Mouse (Mus musculus): Measurements from ENCODE around the gene Chrne. TPM values are rescaled to one million over a fixed set of nuclear protein-coding genes. Genes with fewer than 3 reads are reported as not detected.

The Chrne gene
- polyA plus RNA-seq, 1 experiment from 2014 or later: not detected

GRCm38 (mm10) chr11:70646691-70647650 is 28.0 kb upstream of the Chrne start, which contains the start of the genes Rnf167 and Slc25a11:
Gene Rnf167, plus strand, starts transcription at chr11:70647235.
Gene Slc25a11, minus strand, starts transcription at chr11:70647479.
- ATAC-seq (ENCODE audit: low FRiP score): peak; percentile 89
- WGBS: under 1% methylated on average over 63 of the region's 63 CpGs
- H3K4me2 ChIP-seq (replicated peaks): peak within 1 kb of the TSS; percentile 100
- H3K4me1 ChIP-seq (replicated peaks; ENCODE audit: control insufficient read depth, insufficient read depth, low read length): peaks cover 24% of the 10 kb centered on the region
- H3K9ac ChIP-seq: peak within 1 kb of the TSS; percentile 94
- no peaks in the 10 kb centered on the region for H3K9me3 ChIP-seq (ENCODE audit: control insufficient read depth, low read length)
- H3K36me3 ChIP-seq (replicated peaks; ENCODE audit: control insufficient read depth, insufficient read depth): peaks cover 68% of the 10 kb centered on the region
- H3K4me3 ChIP-seq (replicated peaks; ENCODE audit: low read length): peak within 1 kb of the TSS; percentile 74
- no peaks in the 10 kb centered on the region for H3K27me3 ChIP-seq (ENCODE audit: control insufficient read depth, insufficient read depth, low read length)
- H3K27ac ChIP-seq: peak within 1 kb of the TSS; percentile 91
- DNase-seq (ENCODE audit: low spot score): peak; percentile 100

GRCm38 (mm10) chr11:70646259-70646555 is 27.2 kb upstream of the Chrne start:
- WGBS: 22% methylated on average over 3 of the region's 3 CpGs
- Histone ChIP-seq H3K4me3 (replicated peaks; ENCODE audit: low read length) (peak overlapping the region; percentile 74), H3K9me3 (ENCODE audit: control insufficient read depth, low read length) (no peaks in the 10 kb centered on the region), H3K27me3 (ENCODE audit: control insufficient read depth, insufficient read depth, low read length) (no peaks in the 10 kb centered on the region), H3K4me1 (replicated peaks; ENCODE audit: control insufficient read depth, insufficient read depth, low read length) (peaks cover 24% of the 10 kb centered on the region), H3K4me2 (replicated peaks) (peak overlapping the region; percentile 82), H3K27ac (peak overlapping the region; percentile 91), H3K9ac (peak overlapping the region; percentile 94), H3K36me3 (replicated peaks; ENCODE audit: control insufficient read depth, insufficient read depth) (peaks cover 60% of the 10 kb centered on the region)
- ATAC-seq (ENCODE audit: low FRiP score) (peak; percentile 2; the same call in 1 of the 2 replicates), DNase-seq (ENCODE audit: low spot score) (no peak)

GRCm38 (mm10) chr11:70645461-70646258 is 26.6 kb upstream of the Chrne start:
- ATAC-seq (ENCODE audit: low FRiP score): no peak
- no peak for DNase-seq (ENCODE audit: low spot score)
- Histone ChIP-seq H3K4me3 (replicated peaks; ENCODE audit: low read length) (peak overlapping the region; percentile 74), H3K27ac (peak overlapping the region; percentile 91; the same call in 1 of the 2 replicates), H3K9ac (peak overlapping the region; percentile 94), H3K36me3 (replicated peaks; ENCODE audit: control insufficient read depth, insufficient read depth) (peaks cover 55% of the 10 kb centered on the region), H3K9me3 (ENCODE audit: control insufficient read depth, low read length) (no peaks in the 10 kb centered on the region), H3K27me3 (ENCODE audit: control insufficient read depth, insufficient read depth, low read length) (no peaks in the 10 kb centered on the region), H3K4me1 (replicated peaks; ENCODE audit: control insufficient read depth, insufficient read depth, low read length) (peaks cover 24% of the 10 kb centered on the region), H3K4me2 (replicated peaks) (peak overlapping the region; percentile 82)
- 91% methylated on average over 12 of the region's 12 CpGs for WGBS

GRCm38 (mm10) chr11:70644564-70645103 is 25.6 kb upstream of the Chrne start:
- Histone ChIP-seq H3K36me3 (replicated peaks; ENCODE audit: control insufficient read depth, insufficient read depth) (peaks cover 45% of the 10 kb centered on the region), H3K4me2 (replicated peaks) (no peak overlapping the region), H3K4me3 (replicated peaks; ENCODE audit: low read length) (no peak overlapping the region), H3K9me3 (ENCODE audit: control insufficient read depth, low read length) (no peaks in the 10 kb centered on the region), H3K27ac (no peak overlapping the region), H3K27me3 (ENCODE audit: control insufficient read depth, insufficient read depth, low read length) (no peaks in the 10 kb centered on the region), H3K9ac (no peak overlapping the region), H3K4me1 (replicated peaks; ENCODE audit: control insufficient read depth, insufficient read depth, low read length) (peaks cover 24% of the 10 kb centered on the region)
- ATAC-seq (ENCODE audit: low FRiP score): no peak
- DNase-seq (ENCODE audit: low spot score): no peak
- WGBS: 96% methylated on average over 8 of the region's 8 CpGs

GRCm38 (mm10) chr11:70643051-70643450 is 24.0 kb upstream of the Chrne start:
- Histone ChIP-seq H3K9ac (no peak overlapping the region), H3K9me3 (ENCODE audit: control insufficient read depth, low read length) (no peaks in the 10 kb centered on the region), H3K4me3 (replicated peaks; ENCODE audit: low read length) (no peak overlapping the region), H3K27ac (no peak overlapping the region), H3K4me2 (replicated peaks) (no peak overlapping the region), H3K4me1 (replicated peaks; ENCODE audit: control insufficient read depth, insufficient read depth, low read length) (peaks cover 17% of the 10 kb centered on the region), H3K27me3 (ENCODE audit: control insufficient read depth, insufficient read depth, low read length) (no peaks in the 10 kb centered on the region), H3K36me3 (replicated peaks; ENCODE audit: control insufficient read depth, insufficient read depth) (peaks cover 30% of the 10 kb centered on the region)
- no peak for DNase-seq (ENCODE audit: low spot score)
- WGBS: 96% methylated on average over 6 of the region's 6 CpGs
- ATAC-seq (ENCODE audit: low FRiP score): no peak

- DNase-seq (ENCODE audit: low spot score) (no peak), ATAC-seq (ENCODE audit: low FRiP score) (no peak)
- Histone ChIP-seq H3K36me3 (replicated peaks; ENCODE audit: control insufficient read depth, insufficient read depth) (peaks cover 30% of the 10 kb centered on the region), H3K4me2 (replicated peaks) (no peak overlapping the region), H3K27ac (no peak overlapping the region), H3K9me3 (ENCODE audit: control insufficient read depth, low read length) (no peaks in the 10 kb centered on the region), H3K27me3 (ENCODE audit: control insufficient read depth, insufficient read depth, low read length) (no peaks in the 10 kb centered on the region), H3K4me1 (replicated peaks; ENCODE audit: control insufficient read depth, insufficient read depth, low read length) (peaks cover 12% of the 10 kb centered on the region), H3K9ac (no peak overlapping the region), H3K4me3 (replicated peaks; ENCODE audit: low read length) (no peak overlapping the region)
- 86% methylated on average over 7 of the region's 7 CpGs for WGBS
Measured at GRCm38 (mm10) chr11:70641241-70641640, 22.2 kb upstream of the Chrne start.

- no peak for ATAC-seq (ENCODE audit: low FRiP score)
Measured at GRCm38 (mm10) chr11:70639976-70640375, 21.0 kb upstream of the Chrne start.

GRCm38 (mm10) chr11:70638714-70639278 is 19.8 kb upstream of the Chrne start, which contains the start of gene Gp1ba:
Gene Gp1ba, plus strand, starts transcription at chr11:70639122.
- DNase-seq (ENCODE audit: low spot score) (no peak), ATAC-seq (ENCODE audit: low FRiP score) (no peak)
- Histone ChIP-seq H3K9me3 (ENCODE audit: control insufficient read depth, low read length) (no peaks in the 10 kb centered on the region), H3K9ac (no peak within 1 kb of the TSS), H3K27ac (no peak within 1 kb of the TSS), H3K4me3 (replicated peaks; ENCODE audit: low read length) (no peak within 1 kb of the TSS), H3K4me2 (replicated peaks) (no peak within 1 kb of the TSS), H3K4me1 (replicated peaks; ENCODE audit: control insufficient read depth, insufficient read depth, low read length) (no peaks in the 10 kb centered on the region), H3K36me3 (replicated peaks; ENCODE audit: control insufficient read depth, insufficient read depth) (peaks cover 12% of the 10 kb centered on the region; the same call in 1 of the 2 replicates), H3K27me3 (ENCODE audit: control insufficient read depth, insufficient read depth, low read length) (no peaks in the 10 kb centered on the region)
- 53% methylated on average over 5 of the region's 5 CpGs for WGBS

More at GRCm38 (mm10) chr11:70639976-70640375, 21.0 kb upstream of the Chrne start:
- H3K4me1 ChIP-seq (replicated peaks; ENCODE audit: control insufficient read depth, insufficient read depth, low read length): no peaks in the 10 kb centered on the region; the same call in 1 of the 2 replicates
- H3K9ac ChIP-seq: no peak overlapping the region
- no peaks in the 10 kb centered on the region for H3K9me3 ChIP-seq (ENCODE audit: control insufficient read depth, low read length)
- 81% methylated on average over 8 of the region's 8 CpGs for WGBS
- H3K4me3 ChIP-seq (replicated peaks; ENCODE audit: low read length): no peak overlapping the region
- no peaks in the 10 kb centered on the region for H3K27me3 ChIP-seq (ENCODE audit: control insufficient read depth, insufficient read depth, low read length)
- no peak overlapping the region for H3K27ac ChIP-seq
- no peak overlapping the region for H3K4me2 ChIP-seq (replicated peaks)
- no peak for DNase-seq (ENCODE audit: low spot score)
- H3K36me3 ChIP-seq (replicated peaks; ENCODE audit: control insufficient read depth, insufficient read depth): peaks cover 24% of the 10 kb centered on the region
